Mouse (Mus musculus) megakaryocyte, embryonic 14.5 days (primary cell): ENCODE results near the gene Rubcnl.

Experiments
- FLI1 ChIP-seq: IDR thresholded peaks from 2 replicates; pipeline ENCODE4 v1.6.1; 2012; ENCODE audit warnings: low read length, inconsistent platforms, mixed read lengths
- GATA1 ChIP-seq: IDR thresholded peaks from 3 replicates; pipeline ENCODE4 v1.6.1; 2012; ENCODE audit warnings: mixed read lengths, low read length, inconsistent platforms, borderline replicate concordance

- TF ChIP-seq GATA1 (no peak), FLI1 (no peak)
Observed at GRCm38 (mm10) chr14:75010346-75010745, 5.5 kb upstream of the Rubcnl start.
